Mouse (Mus musculus): ENCODE results near the gene Slc16a8. TPM values are rescaled to one million over a fixed set of nuclear protein-coding genes. Genes with fewer than 3 reads are reported as not detected.

Gene Slc16a8
- polyA plus RNA-seq, 1 experiment from 2014 or later, result 0.15 TPM

DNA sequence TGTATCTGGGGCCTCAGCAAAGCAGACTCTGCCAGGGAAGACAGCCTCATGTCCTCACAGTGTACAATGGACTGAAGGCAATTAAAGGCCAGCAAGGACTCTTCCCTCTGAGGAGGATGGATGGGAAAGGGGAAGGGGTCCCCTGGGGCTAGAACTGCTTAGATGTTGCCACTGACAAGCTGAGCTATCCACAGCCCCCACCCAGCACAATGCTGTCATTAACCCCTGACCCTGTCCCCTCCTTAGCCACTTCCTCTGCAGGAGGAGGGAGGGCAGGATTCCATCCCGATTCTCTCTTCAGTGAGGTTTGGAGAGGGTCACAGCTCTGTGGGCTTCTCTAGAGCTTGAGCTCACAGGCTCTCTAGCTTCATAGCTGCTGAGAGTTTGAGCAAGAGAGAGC is 35.0 kb downstream of the Slc16a8 start:
- no peaks in the 10 kb centered on the region for H3K27me3 ChIP-seq (ENCODE audit: control insufficient read depth, insufficient read depth, low read length)
- WGBS, result 0% methylated on average over 1 of the region's 1 CpGs
- H3K9ac ChIP-seq (ENCODE audit: low read length), result no peak overlapping the region
- no peaks in the 10 kb centered on the region for H3K36me3 ChIP-seq (ENCODE audit: control insufficient read depth, insufficient read depth, low read length)
- no peak overlapping the region for H3K4me3 ChIP-seq (replicated peaks; ENCODE audit: low read length)
- no peak overlapping the region for H3K27ac ChIP-seq (ENCODE audit: low read length)
- no peaks in the 10 kb centered on the region for H3K9me3 ChIP-seq (replicated peaks; ENCODE audit: control insufficient read depth, low read length)
- no peak for ATAC-seq (ENCODE audit: insufficient read depth, low FRiP score)
- no peak overlapping the region for H3K4me2 ChIP-seq (ENCODE audit: low read depth, low read length)
- H3K4me1 ChIP-seq (ENCODE audit: control insufficient read depth, insufficient read depth, low read length), result no peaks in the 10 kb centered on the region

DNA sequence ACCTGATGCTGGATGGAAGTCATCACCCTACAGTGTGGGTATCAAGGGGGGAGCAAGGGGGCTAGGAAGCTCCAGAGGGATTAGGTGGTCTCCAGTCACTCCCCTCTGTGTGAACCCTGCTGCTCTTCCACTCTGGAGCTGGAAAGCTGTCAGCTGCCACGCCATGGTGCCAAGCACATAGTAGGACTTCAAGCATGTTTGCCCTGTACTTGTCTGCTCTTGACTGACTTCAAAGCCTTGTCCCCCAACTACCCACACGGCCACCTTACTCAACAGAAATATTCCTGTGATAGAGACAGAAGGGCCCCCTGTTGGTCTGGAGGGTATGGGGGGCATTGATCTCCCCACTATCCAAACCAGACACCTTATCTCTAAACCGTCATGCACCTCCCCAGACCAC is 38.4 kb downstream of the Slc16a8 start:
- Histone ChIP-seq H3K4me1 (ENCODE audit: control insufficient read depth, insufficient read depth, low read length) (no peaks in the 10 kb centered on the region), H3K27me3 (ENCODE audit: control insufficient read depth, insufficient read depth, low read length) (no peaks in the 10 kb centered on the region), H3K36me3 (ENCODE audit: control insufficient read depth, insufficient read depth, low read length) (no peaks in the 10 kb centered on the region), H3K9me3 (replicated peaks; ENCODE audit: control insufficient read depth, low read length) (no peaks in the 10 kb centered on the region), H3K27ac (ENCODE audit: low read length) (no peak overlapping the region), H3K4me2 (ENCODE audit: low read depth, low read length) (no peak overlapping the region), H3K4me3 (replicated peaks; ENCODE audit: low read length) (no peak overlapping the region), H3K9ac (ENCODE audit: low read length) (no peak overlapping the region)
- no peak for ATAC-seq (ENCODE audit: insufficient read depth, low FRiP score)
- 59% methylated on average over 3 of the region's 3 CpGs for WGBS

DNA sequence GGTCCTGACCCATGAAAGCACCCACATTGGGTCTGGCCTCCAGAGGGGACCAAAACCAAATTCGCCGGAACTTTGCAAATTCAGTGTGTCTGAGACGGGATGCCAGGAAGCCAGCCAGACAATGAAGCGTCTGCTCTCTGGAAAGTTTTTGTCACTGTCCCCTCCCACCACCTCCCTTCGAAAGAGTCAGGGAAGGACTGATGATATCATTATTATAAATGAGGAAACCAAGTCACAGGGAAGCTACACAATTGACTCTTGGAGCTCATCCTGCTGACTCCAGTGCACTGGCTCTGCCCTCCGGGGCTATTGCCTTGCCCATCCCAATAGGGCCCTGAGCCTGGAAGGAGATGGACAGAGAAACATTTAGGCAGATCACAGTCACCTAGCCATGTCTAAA is 41.0 kb downstream of the Slc16a8 start:
- Histone ChIP-seq H3K4me2 (ENCODE audit: low read depth, low read length) (no peak overlapping the region), H3K27me3 (ENCODE audit: control insufficient read depth, insufficient read depth, low read length) (no peaks in the 10 kb centered on the region), H3K4me1 (ENCODE audit: control insufficient read depth, insufficient read depth, low read length) (no peaks in the 10 kb centered on the region), H3K4me3 (replicated peaks; ENCODE audit: low read length) (no peak overlapping the region), H3K36me3 (ENCODE audit: control insufficient read depth, insufficient read depth, low read length) (no peaks in the 10 kb centered on the region), H3K9ac (ENCODE audit: low read length) (no peak overlapping the region), H3K27ac (ENCODE audit: low read length) (no peak overlapping the region), H3K9me3 (replicated peaks; ENCODE audit: control insufficient read depth, low read length) (no peaks in the 10 kb centered on the region)
- ATAC-seq (ENCODE audit: insufficient read depth, low FRiP score), result no peak
- 66% methylated on average over 6 of the region's 6 CpGs for WGBS

DNA sequence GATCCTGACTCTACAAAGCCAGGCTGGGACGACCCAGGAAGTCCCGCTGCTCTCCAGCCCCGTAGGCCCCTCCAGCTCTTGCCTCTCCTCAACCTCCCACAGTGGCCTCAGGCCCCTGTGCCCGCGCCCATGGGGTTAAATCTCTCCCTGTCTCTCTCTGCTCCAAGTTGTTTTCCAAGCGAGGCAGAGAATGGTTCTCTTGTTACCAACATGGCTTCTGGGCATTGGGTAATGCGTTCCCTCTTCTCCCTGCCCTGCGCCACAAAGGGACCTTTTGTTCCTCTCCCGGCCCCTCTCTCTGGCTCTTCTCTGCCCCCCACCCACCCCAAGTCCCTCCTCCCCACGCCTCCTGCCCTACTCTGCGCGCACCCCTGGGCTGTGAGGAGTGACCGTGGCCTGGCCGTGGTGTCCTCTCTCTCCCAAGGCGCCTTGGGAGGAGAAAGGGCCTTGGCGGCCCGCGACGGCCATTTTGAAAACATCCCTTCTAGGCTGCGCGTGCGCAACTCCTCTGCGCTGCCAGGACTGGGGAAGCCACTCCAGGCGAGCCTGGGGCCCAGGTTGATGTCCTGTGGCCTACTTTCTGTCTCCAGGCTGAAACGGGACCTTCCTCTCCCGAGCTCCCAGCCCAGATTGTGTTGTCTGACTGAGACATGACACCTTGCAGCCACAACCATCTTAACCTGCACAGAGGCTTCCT is 41.7 kb downstream of the Slc16a8 start:
- Histone ChIP-seq H3K4me2 (ENCODE audit: low read depth, low read length) (no peak overlapping the region), H3K9ac (ENCODE audit: low read length) (no peak overlapping the region), H3K4me1 (ENCODE audit: control insufficient read depth, insufficient read depth, low read length) (no peaks in the 10 kb centered on the region), H3K27ac (ENCODE audit: low read length) (no peak overlapping the region), H3K36me3 (ENCODE audit: control insufficient read depth, insufficient read depth, low read length) (no peaks in the 10 kb centered on the region), H3K9me3 (replicated peaks; ENCODE audit: control insufficient read depth, low read length) (no peaks in the 10 kb centered on the region), H3K4me3 (replicated peaks; ENCODE audit: low read length) (no peak overlapping the region), H3K27me3 (ENCODE audit: control insufficient read depth, insufficient read depth, low read length) (no peaks in the 10 kb centered on the region)
- ATAC-seq (ENCODE audit: insufficient read depth, low FRiP score), result peak; percentile 70
- WGBS, result 88% methylated on average over 26 of the region's 26 CpGs

DNA sequence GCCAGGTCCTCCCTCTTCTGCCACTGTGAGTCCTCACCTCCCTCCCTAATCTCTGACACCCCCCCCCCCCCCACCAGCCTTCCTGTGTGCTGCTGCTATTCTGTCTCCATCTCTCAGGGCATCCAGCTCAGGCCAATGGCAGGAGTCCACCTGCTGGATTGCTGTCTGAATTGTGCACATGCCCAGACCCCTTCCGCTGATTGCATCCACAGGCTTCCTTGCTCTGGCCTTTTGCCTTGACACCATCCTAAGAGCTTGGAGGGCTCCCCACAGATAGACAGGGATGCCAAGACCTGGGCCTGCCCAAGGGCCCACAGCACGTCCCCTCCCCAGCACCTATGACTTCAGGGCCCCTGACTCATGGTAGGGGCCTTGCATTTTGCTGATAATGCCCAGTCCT is 44.2 kb downstream of the Slc16a8 start:
- Histone ChIP-seq H3K36me3 (ENCODE audit: control insufficient read depth, insufficient read depth, low read length) (no peaks in the 10 kb centered on the region), H3K4me1 (ENCODE audit: control insufficient read depth, insufficient read depth, low read length) (no peaks in the 10 kb centered on the region), H3K27ac (ENCODE audit: low read length) (no peak overlapping the region), H3K9me3 (replicated peaks; ENCODE audit: control insufficient read depth, low read length) (no peaks in the 10 kb centered on the region), H3K9ac (ENCODE audit: low read length) (peak overlapping the region; percentile 31; the same call in 1 of the 2 replicates), H3K4me2 (ENCODE audit: low read depth, low read length) (no peak overlapping the region), H3K4me3 (replicated peaks; ENCODE audit: low read length) (no peak overlapping the region), H3K27me3 (ENCODE audit: control insufficient read depth, insufficient read depth, low read length) (no peaks in the 10 kb centered on the region)
- no peak for ATAC-seq (ENCODE audit: insufficient read depth, low FRiP score)
- 64% methylated on average over 2 of the region's 2 CpGs for WGBS

DNA sequence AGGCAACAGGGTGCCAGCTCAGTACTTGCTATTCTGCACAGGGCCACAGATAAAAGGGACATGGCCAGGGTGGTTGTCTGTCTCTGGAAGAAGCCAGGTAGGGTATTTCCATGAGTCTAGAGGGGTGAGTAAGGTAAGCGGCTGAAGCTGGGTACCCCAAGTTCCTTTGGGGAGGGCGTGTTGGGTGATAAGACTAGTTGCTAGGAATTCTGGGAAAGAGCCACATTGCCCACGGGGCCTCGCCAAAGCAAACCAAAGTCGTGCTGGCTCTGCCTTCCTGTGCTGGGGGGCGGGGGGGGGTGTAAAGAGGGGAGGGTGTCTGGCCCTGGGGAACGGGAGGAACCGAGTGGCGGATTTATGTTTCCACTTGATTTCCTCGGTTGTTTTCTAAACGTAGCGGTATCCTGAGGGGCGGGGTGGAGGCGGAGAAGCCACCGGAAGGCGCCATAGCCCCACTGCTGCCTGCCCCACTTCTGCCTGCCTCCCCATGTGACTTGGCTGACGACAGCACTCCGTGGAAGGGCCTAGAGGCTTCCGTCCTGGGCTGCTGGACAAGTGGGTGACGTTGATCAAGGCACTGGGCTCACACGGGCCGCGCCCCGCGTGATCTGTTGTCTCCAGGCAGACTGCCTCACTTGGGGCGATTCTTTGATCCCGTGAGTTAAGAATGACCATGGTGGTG is 45.7 kb downstream of the Slc16a8 start:
- H3K36me3 ChIP-seq (ENCODE audit: control insufficient read depth, insufficient read depth, low read length), result no peaks in the 10 kb centered on the region
- H3K27ac ChIP-seq (ENCODE audit: low read length), result no peak overlapping the region
- H3K9ac ChIP-seq (ENCODE audit: low read length), result no peak overlapping the region
- H3K4me1 ChIP-seq (ENCODE audit: control insufficient read depth, insufficient read depth, low read length), result no peaks in the 10 kb centered on the region
- WGBS, result 69% methylated on average over 27 of the region's 27 CpGs
- H3K9me3 ChIP-seq (replicated peaks; ENCODE audit: control insufficient read depth, low read length), result no peaks in the 10 kb centered on the region
- H3K4me3 ChIP-seq (replicated peaks; ENCODE audit: low read length), result no peak overlapping the region
- no peaks in the 10 kb centered on the region for H3K27me3 ChIP-seq (ENCODE audit: control insufficient read depth, insufficient read depth, low read length)
- H3K4me2 ChIP-seq (ENCODE audit: low read depth, low read length), result no peak overlapping the region
- ATAC-seq (ENCODE audit: insufficient read depth, low FRiP score), result no peak

DNA sequence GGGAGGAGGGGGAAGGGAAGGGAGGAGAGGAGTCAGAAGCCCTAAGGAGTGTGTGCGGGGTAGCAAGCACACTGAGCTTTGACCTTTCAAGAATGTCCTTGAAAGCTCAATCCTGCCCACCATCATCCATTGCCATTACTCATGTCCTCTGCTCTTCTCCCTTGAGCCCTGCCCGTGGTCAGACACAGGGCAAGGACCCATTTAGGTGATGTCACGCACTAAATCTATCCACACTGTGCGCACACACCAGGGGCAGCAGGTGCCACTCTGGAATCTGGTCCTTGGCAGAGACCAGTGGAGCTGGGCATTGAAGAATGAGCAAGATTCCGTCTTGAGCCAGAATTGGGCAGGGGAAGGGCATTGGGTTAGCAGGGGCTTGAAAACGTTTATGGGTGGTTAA is 46.4 kb downstream of the Slc16a8 start:
- H3K9ac ChIP-seq (ENCODE audit: low read length), result no peak overlapping the region
- no peak overlapping the region for H3K4me3 ChIP-seq (replicated peaks; ENCODE audit: low read length)
- WGBS, result 61% methylated on average over 6 of the region's 6 CpGs
- H3K36me3 ChIP-seq (ENCODE audit: control insufficient read depth, insufficient read depth, low read length), result no peaks in the 10 kb centered on the region
- no peaks in the 10 kb centered on the region for H3K27me3 ChIP-seq (ENCODE audit: control insufficient read depth, insufficient read depth, low read length)
- H3K4me1 ChIP-seq (ENCODE audit: control insufficient read depth, insufficient read depth, low read length), result no peaks in the 10 kb centered on the region
- H3K27ac ChIP-seq (ENCODE audit: low read length), result no peak overlapping the region
- no peak for ATAC-seq (ENCODE audit: insufficient read depth, low FRiP score)
- H3K4me2 ChIP-seq (ENCODE audit: low read depth, low read length), result no peak overlapping the region
- no peaks in the 10 kb centered on the region for H3K9me3 ChIP-seq (replicated peaks; ENCODE audit: control insufficient read depth, low read length)

DNA sequence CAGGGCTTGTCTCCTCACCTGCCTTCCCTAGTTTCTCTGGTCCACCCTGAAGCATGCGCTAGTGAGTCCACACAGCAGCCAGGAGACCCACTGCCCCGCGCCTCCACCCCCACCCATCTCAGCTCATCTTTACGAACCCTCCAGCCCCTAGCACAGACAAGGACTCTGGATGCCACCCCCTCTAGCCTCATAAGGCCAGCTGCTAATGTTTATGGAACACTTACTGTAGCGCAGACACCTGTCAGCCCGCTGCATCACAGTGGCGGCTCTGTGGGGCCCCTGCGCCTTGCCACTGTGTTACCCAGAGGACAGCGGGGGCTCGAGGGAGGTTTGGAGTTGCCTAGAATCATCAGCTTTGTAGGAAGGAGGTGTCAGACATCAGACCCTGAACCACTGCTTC is 52.0 kb downstream of the Slc16a8 start:
- no peak overlapping the region for H3K4me3 ChIP-seq (replicated peaks; ENCODE audit: low read length)
- H3K27me3 ChIP-seq (ENCODE audit: control insufficient read depth, insufficient read depth, low read length), result no peaks in the 10 kb centered on the region
- no peak overlapping the region for H3K4me2 ChIP-seq (ENCODE audit: low read depth, low read length)
- WGBS, result 20% methylated on average over 10 of the region's 10 CpGs
- H3K4me1 ChIP-seq (ENCODE audit: control insufficient read depth, insufficient read depth, low read length), result 0 out of 2 replicates have a peak, but pooled peaks cover 3% of the 10 kb centered on the region
- no peaks in the 10 kb centered on the region for H3K9me3 ChIP-seq (replicated peaks; ENCODE audit: control insufficient read depth, low read length)
- ATAC-seq (ENCODE audit: insufficient read depth, low FRiP score), result no peak
- no peak overlapping the region for H3K27ac ChIP-seq (ENCODE audit: low read length)
- H3K36me3 ChIP-seq (ENCODE audit: control insufficient read depth, insufficient read depth, low read length), result no peaks in the 10 kb centered on the region
- no peak overlapping the region for H3K9ac ChIP-seq (ENCODE audit: low read length)

DNA sequence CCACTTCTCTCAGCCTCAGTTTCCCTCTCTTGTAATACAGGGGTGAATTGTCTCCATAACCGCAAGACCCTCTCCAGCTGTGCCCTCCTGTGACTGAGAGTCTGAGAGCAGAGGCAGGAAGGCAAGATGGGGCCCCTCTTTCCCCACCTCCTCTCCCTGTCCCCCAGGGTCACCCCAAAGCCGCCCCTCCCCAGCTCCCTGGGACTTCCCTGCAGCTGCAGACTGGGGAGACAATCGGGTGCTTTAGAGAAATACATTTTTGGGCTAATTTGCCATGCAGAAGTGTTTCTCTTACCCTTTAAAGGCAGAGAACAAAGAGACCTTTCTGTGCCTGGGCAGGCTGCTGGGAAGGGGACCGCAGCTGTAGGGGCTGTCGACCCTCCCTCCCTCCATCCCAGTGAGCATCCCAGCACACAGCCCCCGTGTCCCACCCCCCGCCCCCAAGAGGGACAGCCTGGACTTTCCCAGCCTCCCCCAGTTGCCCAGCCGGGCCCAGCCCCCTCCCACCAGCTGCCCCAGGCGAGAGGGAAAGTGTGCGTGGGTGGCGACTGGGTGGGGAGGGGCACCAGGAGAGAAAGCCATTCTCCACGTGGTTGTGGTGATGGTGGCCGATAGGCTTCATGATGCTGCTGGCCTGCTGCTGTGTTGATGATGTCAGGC is 52.9 kb downstream of the Slc16a8 start:
- Histone ChIP-seq H3K9me3 (replicated peaks; ENCODE audit: control insufficient read depth, low read length) (no peaks in the 10 kb centered on the region), H3K27me3 (ENCODE audit: control insufficient read depth, insufficient read depth, low read length) (no peaks in the 10 kb centered on the region), H3K4me1 (ENCODE audit: control insufficient read depth, insufficient read depth, low read length) (0 out of 2 replicates have a peak, but pooled peaks cover 3% of the 10 kb centered on the region), H3K9ac (ENCODE audit: low read length) (no peak overlapping the region), H3K36me3 (ENCODE audit: control insufficient read depth, insufficient read depth, low read length) (no peaks in the 10 kb centered on the region), H3K27ac (ENCODE audit: low read length) (no peak overlapping the region), H3K4me3 (replicated peaks; ENCODE audit: low read length) (no peak overlapping the region), H3K4me2 (ENCODE audit: low read depth, low read length) (no peak overlapping the region)
- ATAC-seq (ENCODE audit: insufficient read depth, low FRiP score), result peak; percentile 54
- 33% methylated on average over 13 of the region's 13 CpGs for WGBS

Measured in stomach, embryonic 16.5 days (tissue).